Mouse (Mus musculus) kidney, postnatal 25 days (tissue): ENCODE measurements at regions not wholly inside any gene's neighbourhood (a gene's known extent, or its start where the extent isn't known, plus 50 kb on each side); places are given as distances from the start of the nearest gene placed in this dataset.

Experiments used
- DNase-seq, 2 experiments: peaks; one replicate each; pipeline ENCODE4 v3.0.0; 2021; ENCODE audit warnings: mixed read lengths in 2 of 2

DNA sequence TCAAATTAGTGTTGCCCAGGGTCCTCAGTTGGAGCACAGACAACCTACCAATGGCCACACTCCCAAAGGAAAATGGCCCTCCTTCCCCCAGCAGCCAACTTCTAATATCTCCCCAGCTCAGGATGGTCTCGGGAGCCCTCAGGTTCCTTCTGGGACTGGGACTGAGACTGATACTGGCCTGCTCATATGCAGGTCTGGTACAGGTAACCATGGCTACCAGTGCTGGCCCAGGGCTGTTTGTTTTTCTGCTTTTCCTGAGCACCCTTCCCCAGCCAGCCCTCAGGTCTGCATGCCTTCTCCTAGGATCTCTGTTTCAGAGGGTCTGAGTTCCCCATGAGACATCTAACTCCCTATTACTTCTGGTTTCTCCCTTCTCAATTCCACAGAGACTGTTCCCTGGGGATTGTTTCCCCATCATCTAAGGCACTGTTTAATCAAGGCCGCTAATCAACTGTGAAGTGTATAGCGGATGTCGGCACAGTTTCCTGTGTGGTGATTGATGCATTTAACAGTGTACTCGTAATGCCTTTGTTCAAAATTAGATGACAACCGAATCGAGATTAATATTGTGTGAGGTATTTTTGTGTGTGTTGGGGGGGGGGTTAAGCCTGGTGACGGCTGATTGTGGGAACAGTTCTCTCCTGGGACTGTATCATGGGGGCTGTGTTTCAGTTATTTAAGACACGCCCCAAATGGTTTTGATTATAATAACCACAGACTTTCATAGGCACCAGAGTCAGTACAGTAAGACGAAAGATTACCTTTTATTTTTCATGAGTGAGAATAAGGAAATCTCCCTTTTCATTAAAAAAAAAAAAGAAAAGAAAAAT, 120.8 kb upstream of the Lmcd1 start:
- no peak for DNase-seq

DNA sequence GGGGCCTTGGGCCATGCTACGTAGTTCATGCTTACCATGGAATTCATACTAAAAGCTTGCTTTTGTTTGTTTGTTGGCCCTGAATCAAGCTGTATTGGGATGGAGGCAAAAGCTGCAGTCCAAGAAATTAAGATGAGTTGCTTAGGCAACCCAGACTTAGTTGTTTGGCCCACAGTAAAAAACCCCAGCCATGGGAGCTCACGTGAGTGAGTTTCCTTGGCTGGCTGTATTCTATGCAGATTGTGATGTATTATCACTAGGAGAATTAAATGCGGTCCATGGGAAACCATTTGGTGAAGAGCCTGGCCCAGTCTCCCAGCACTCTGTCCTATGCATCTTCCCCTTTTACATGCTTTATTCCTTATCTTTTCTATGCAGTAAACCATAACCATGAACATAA, 106.1 kb upstream of the Lmcd1 start:
- DNase-seq, result no peak

DNA sequence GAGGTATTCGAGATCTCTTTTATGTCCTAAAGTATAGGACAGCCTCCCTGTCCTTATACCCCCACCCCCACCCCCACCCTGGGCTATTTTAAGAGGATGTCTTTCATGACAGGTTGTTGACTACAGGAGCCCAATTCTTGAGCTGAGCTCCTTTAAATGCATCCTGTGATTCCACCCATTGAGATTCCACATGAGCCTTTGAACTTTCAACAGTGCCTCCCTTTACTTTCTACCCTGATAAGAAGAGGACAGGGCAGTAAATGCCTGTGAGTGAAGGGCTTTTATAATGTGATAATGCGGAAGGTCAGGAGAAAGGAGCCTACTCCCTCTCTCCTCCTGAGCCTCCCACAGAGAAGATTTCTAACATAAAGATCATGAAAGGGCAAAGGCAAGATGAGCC, 97.2 kb upstream of the Lmcd1 start:
- no peak for DNase-seq

DNA sequence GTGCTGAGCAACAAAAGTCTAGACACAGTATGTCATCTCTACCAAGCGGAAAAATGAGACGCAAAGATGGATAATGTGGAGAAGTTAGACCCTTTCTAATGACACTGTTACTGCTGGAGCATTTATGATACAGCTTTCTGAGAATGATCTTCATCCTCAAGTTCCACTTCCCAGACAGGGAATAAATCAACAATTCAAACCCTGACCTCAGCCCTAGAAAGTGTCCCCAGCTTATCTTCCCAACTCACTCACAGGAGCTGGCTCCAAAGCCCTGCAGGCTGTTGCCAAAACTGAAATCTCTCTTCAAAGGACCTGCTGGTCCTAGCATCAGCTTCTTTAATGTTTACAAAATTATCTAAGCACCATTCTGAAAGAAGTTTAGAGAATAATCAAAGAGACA, 85.9 kb upstream of the Lmcd1 start:
- DNase-seq, result no peak

GRCm38 (mm10) chr6:112191032-112191431, 82.5 kb upstream of the Lmcd1 start:
- DNase-seq, result peak; percentile 43 to 63

DNA sequence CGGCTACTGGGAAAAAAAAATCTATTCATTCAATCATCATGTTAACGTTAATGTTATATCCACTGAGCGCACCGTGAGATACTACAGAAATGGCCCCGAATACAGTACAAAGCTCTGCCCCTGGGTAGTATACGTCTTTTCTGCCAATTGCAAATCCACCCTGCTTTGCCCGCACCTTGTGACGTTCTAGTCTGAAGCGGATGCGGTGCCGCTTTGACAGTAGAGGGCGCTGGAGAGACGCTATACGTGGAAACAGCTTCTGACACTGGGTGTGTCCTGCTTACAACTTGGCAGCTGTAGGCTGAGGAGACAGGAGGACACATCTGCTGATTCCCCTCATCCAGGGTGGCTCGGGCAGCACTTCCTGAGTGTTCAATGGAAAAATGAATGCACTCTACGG, 76.1 kb upstream of the Lmcd1 start:
- DNase-seq, result peak; percentile 83 to 85

DNA sequence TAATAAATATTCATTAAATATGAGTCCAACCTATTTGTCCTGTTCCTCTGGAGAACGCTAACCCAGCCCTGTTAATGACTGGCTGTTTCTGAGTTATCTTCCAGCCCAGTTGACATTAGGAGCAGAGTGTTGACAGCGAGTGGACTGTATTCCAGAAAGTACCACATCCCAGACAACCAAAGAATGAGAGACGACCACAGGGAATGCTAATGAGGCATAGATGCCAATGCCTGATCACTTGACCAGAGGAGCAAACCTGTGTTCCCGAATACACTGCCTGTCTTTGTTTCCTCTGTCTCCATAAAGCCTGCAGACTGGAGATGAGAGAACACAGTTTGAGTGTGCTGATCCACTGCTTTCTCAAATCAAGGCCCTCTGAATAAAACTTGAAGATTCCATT, 74.3 kb upstream of the Lmcd1 start:
- no peak for DNase-seq

DNA sequence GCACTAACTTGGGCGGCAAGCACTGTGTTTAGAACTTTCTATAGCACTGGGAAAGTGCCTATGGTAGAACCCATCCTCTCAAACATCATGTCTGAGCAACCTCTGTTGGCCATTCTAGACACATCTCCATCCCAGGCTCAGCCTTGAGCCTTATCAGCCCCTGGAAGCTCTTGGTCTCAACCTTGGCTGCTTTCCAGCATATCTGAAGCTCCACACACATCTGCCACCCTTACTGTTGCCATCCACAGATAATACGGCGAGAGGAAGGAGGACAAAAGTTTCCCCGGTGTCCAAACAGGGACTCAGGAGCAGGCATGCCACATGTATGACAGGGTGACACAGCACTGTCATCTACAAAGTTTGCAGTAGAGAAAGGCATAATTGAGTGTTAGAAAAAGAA, 71.4 kb upstream of the Lmcd1 start:
- no peak for DNase-seq

DNA sequence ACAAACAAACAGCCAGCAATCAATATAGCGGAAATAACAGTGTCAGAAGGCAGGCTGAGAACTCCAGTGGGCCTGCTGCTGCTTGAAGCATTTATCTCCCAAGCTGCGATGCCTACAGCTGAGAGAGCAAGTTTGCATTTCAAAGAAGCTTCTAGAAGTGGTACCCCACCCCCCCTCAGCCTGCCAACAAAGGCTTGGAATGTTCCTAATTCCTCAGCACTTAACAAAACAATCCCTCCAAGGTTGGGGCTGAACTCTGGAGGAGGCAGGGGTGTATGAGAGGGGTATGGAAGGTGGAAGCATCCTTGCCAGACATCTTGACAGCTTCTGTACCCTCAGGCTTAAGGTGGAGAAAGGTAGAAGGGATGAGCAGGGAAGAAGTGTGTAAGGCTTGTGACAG, 70.2 kb upstream of the Lmcd1 start:
- DNase-seq, result no peak

- no peak for DNase-seq
These were observed 68.6 kb upstream of the Lmcd1 start for GRCm38 (mm10) chr6:112204956-112205355.

DNA sequence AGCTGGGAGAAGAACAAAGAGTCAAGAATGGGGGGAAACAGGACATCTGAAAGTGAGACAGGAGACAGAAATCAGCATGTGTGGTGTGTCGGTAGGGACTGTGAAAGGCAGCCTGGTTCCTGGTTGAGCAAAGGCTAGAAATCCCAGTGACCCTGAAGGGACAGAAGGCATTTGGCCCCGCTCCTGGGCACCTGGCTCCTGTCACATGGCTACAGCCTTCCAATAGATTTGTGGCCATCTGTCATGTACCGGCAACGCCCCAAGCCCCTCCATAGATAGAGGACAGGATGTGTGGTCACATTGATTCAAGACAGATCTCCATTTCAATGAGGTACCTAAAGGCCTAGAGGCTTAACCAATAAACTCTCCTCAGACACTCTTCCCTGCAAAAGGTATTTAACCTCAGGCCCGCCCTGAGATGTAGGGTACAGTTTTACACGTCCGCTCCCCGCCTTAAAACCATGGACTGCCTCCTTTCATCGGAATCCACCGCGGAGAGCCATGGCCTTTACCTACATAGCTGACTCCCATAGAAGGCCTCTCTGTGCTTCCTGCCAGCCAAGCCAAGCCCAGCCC, 68.0 kb upstream of the Lmcd1 start:
- DNase-seq, result no peak

DNA sequence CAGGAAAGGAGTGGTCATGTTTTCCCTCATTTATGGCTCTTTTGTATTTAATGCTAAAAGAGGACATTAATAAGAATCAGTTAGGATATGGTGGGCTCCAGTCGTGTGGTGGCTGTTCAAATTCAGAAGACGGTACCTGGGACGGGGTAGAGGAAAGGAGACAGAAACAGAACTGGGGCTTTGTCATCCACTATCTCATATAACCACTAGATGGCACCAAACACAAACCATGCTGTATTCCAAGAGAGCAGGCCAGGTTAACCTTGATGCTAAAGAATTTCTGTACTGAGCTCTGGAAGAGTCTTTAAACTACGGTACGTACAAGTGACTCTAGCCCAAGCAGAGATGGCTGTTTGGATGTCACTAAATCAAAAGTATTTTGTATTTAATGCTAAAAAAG, 66.3 kb upstream of the Lmcd1 start:
- DNase-seq, result peak in 1 of 2 experiments; percentile 29

DNA sequence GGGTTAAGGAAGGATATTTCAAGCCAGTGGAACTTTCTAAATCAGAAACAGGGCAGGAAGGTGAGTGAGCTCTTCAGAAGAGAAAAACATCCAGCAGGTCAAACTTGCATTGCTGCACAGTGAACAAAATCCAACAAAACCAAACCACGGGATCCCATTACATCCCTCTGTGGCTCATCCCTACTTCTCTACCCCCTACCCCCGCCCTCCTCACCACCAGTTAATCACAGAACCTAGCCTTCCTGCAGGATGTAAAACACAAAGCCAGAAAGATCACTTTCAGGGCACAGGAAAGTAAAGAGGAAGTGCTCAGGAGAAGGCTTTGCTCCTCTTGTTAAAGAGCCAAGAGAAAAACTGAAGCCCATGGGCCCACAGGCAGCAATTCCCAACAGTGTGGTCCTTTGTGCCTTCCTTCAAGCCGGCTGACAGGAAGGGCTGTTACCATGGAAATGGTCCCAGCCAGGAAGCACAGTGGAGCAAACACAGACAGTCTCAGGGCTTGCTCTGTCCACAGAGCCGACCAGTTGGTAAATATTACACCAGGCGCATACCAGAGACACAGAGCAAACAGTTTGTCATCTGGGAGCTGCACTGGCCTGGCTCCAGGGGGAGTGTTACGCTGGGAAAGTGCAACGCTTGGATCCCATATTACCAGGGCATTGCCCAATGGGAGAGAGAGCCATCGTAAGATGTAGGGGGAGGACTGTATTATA, 63.2 kb upstream of the Lmcd1 start:
- DNase-seq, result peak; percentile 79 to 88

DNA sequence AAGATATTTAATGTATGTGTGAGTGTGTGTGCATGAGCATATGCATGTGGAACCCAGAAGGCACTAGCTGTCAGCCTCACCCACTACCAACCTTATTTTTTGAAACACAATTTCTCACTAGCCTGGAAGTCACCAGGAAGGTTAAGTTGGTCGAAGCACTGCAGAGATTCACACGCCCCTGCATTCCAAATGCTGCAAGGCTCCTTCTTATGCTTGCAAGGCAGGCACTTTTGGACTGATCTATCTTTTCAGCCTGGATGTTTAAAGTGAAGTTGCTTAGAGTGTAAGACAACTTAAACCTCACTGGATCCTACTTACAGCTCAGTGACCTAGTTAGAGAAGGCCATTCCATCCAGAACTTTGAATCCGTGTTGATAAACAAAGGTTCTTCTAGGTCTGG, 56.7 kb upstream of the Lmcd1 start:
- no peak for DNase-seq

- DNase-seq, result no peak
These were observed 55.3 kb upstream of the Lmcd1 start for GRCm38 (mm10) chr6:112218248-112218647.

DNA sequence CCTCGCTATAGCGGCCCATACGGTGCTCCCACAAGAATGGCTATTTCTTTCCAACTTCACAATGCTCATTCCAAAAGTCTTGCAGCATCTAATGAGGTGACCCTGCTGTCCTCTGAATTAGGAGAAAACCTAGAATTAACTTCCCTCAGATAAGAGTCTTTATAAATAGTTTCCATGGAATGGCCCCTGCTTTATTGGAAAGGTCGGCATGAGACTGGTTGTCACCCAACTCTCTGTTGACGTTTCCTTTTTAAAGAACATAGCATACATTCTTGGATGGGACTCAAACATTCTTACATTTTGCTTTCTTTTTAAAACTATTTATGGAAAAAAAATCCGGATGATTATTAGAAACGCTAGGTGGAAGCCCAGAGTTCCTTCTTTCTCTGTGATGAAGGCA, 53.9 kb upstream of the Lmcd1 start:
- DNase-seq, result no peak

- DNase-seq, result no peak
These were observed 53.4 kb upstream of the Lmcd1 start for GRCm38 (mm10) chr6:112220149-112220548.

DNA sequence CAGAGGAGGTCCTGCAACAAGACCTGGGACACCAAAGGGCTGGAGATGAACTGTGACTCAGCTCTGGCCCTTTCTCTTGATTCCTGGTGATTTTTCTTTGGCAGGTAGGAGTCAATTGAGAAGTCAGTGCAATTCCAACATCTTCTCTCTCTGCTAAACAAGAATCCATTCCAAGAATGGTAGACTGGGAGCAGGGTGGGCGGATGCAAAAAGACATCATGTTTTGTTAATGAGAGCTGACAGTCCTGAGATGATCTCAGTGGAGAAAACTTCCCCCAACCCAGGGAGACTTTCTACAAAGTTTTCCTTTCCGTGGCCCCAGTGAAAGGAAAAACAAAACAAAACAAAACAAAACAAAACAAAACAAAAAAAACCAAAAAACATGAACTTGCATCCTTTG, 52.2 kb upstream of the Lmcd1 start:
- DNase-seq, result no peak

DNA sequence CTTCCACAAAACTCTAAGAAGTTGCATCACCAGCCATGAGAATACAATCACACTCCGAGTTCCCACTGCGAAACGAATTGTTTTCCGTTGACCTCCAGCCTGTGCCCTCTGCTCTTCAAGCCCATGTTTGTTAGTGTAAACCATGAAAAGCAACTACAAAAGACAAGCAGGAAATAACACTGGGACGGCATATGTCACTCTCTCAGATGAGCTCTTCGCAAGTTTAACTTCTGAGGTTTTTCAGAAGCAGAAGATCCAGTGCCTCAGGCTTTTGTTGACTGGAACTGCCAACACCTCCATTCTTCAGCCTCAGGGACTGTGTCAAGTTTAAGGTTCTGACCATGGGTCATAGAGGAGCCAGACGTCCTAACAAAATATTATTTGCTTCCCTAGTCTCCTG, 50.2 kb upstream of the Lmcd1 start:
- DNase-seq, result no peak
